Mouse (Mus musculus): ENCODE results near the gene Bckdha.
A peak's percentile ranks its signal among the peaks of the same experiment; 100 is the strongest.

The Bckdha gene

GRCm38 (mm10) chr7:25681341-25682231, 22.8 kb upstream of the Bckdha start:
- no peak for DNase-seq (ENCODE audit: low read depth, low spot score)

DNA sequence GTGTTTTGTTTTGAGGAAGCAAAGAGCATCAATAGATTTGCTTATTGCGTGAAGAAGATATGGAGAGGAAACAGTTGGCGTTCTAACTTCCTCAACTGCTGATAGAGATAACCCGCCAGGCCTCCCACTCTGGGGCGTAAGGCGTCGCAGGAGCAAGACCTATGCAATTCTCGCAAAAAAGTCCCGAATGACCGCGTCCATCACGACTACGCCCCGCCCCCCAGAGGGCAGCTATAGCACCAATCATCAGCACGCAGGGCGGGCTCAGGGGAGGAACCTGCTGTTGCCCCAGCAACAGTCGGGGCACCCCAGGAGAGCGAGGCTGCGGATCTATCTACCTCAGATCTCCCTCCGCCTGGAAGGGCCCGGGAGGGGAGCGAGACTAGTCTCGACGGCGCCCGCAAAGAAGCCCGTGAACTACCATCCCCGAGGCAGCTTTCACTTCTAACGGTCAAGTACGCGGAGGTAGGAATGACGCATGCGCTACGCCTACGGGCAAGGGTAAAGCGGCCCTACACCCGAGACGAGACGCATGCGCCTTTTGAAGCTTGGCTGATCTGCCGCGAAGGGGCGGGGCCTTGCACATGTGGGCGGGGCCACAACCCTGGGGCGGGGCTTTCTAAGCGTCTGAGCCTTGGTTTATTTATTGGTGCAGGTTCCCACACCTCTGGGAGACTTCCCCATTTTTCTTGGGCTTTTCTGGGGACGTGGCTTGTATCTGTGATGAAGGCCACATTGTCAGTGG, 21.9 kb upstream of the Bckdha start, which contains the start of gene B9d2:
B9d2 (plus strand) TSS at position 267 of the 745 bp plus-strand sequence.
- DNase-seq (ENCODE audit: low read depth, low spot score) = peak; percentile 92

DNA sequence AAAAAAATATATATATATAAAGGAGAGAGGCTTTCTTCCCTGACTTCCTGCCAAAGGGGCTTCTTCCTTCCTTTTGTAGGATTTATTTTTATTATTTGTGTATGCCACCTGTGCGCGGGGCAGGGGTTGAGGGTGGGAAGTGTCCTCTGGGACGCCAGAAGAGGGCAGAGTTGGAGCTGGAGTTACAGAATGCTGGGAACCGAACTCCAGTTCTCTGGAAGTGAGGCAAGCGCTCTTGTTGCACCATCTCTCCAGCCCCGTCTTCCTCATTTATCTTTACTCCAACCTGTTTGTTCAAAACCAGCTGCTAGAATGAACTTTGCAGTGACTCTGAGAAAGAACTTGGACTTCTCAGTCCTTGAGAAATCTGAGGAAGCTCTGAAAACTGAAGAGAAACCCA, 21.2 kb upstream of the Bckdha start:
- no peak for DNase-seq (ENCODE audit: low read depth, low spot score)

GRCm38 (mm10) chr7:25677013-25677412, 18.2 kb upstream of the Bckdha start:
- DNase-seq (ENCODE audit: low read depth, low spot score) = no peak

GRCm38 (mm10) chr7:25676085-25676781, 17.5 kb upstream of the Bckdha start:
- no peak for DNase-seq (ENCODE audit: low read depth, low spot score)

- no peak for DNase-seq (ENCODE audit: low read depth, low spot score)
These were observed 16.6 kb upstream of the Bckdha start for GRCm38 (mm10) chr7:25675405-25675804.

DNA sequence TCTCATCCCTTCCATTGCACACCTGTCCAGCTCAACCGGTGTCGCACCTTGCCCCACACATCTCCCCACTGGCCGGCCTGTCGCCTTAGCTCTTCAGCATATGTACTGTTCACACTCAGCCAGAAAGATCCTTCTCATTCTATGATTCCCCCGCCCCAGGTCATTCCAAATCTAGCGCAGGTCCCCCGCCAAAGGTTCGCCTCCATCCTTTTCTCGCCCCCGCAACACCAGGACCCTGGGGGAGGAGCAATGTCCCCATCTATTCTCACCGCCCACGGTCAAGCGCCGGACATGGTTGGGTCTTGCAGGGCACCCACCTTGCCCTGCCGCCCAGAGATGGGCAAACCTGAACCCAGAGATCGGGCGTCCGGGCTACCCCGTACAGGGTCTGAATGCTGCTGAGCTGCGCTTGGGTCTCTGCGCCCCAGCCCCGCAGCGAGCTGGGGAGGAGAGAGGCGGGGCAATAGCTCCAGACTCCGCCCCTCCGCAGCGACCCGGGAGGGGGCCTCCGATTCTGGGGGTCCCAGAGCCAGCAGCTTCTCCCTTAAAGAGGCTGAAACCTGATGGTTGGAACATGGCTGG, 16.0 kb upstream of the Bckdha start, which contains the start of gene Tmem91:
Tmem91 (minus strand) TSS at position 448 of the 582 bp plus-strand sequence.
- no peak for DNase-seq (ENCODE audit: low read depth, low spot score)

DNA sequence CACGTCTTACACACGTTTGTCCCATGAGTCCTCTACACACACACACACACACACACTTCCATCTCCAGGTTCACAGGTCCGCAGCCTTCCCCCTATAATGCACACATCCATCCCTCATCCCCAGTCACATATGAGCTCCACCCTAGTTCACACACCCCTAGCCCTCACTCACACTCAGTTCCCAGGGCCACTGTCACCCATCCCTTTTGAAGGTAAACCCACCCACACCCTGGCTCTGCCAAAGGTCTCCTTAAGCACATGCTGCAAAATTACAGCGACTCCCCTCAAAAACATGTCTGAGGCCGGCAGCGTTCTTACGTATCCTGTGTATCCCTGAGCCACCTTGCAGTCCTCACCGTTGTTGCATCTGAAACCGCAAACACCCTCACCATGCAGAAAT, 15.5 kb upstream of the Bckdha start:
- DNase-seq (ENCODE audit: low read depth, low spot score) = no peak

DNA sequence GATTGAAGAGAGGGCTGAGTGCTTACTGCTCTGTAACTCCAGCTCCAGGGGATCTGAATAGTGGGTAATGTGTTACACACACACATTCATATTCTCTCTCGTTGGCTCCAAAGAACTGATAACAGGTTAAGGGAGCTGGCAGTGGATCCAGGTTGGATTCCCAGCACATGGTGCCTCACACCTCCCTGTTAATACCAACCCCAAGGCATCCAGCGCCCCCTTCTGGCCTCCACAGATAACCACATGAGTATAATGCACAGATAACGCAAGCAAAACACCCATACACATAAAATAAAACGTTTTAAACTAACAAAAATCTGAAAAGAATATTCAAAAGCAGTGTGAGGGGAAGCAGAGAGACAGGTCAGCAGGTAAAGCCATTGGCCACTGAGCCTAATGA, 13.7 kb upstream of the Bckdha start:
- no peak for DNase-seq (ENCODE audit: low read depth, low spot score)

- DNase-seq (ENCODE audit: low read depth, low spot score) = no peak
These were observed 12.9 kb upstream of the Bckdha start for GRCm38 (mm10) chr7:25671686-25672085.

DNA sequence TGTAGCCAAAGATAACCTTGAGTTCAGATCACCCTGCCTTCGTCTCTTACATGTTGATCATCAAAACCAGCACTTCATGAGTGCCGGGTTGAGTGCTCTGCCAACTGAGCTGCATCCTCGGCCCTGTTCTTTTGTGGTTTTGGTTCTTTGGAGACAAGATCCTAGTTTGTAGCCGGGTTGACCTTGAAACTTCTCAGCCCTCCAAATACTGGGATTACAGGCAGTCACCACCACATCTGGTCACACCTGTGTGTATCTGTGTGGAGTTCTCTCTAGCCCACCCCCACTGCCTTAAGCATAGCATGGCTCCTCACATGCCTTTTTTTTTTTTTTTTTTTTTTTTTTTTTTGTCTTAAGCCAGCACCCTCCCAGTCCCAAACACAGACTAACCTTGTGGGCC, 11.3 kb upstream of the Bckdha start:
- no peak for DNase-seq (ENCODE audit: low read depth, low spot score)

GRCm38 (mm10) chr7:25669631-25670030, 10.8 kb upstream of the Bckdha start:
- no peak for DNase-seq (ENCODE audit: low read depth, low spot score)

- DNase-seq (ENCODE audit: low read depth, low spot score) = no peak
These were observed 10.4 kb upstream of the Bckdha start for GRCm38 (mm10) chr7:25669158-25669557.

- DNase-seq (ENCODE audit: low read depth, low spot score) = no peak
These were observed 7.6 kb upstream of the Bckdha start for GRCm38 (mm10) chr7:25666381-25666780.

- no peak for DNase-seq (ENCODE audit: low read depth, low spot score)
These were observed 996 bp downstream of the Bckdha start for GRCm38 (mm10) chr7:25657785-25658184.

- no peak for DNase-seq (ENCODE audit: low read depth, low spot score)
These were observed 3.0 kb downstream of the Bckdha start for GRCm38 (mm10) chr7:25655601-25656428.

- no peak for DNase-seq (ENCODE audit: low read depth, low spot score)
These were observed 6.5 kb downstream of the Bckdha start for GRCm38 (mm10) chr7:25652244-25652759.

DNA sequence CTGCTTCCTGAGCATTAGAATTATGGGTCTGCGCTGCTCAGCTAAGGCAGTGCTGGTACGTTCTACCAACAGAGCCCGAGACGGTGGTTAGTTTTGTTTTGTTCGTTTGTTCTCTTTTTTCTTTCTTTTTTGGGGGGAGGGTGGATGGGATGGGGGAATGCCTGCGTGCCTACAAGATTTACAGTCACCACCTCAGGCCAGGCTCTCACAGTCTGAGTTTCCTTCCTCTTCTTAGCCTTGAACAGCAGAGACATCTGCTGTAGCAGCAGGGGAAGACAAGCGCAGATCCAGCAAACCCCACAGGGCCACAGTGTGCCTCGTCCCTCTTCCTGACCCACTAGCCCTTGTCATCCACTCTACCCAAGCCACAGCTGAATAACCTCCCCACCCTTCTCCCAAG, 7.5 kb downstream of the Bckdha start:
- DNase-seq (ENCODE audit: low read depth, low spot score) = no peak

- no peak for DNase-seq (ENCODE audit: low read depth, low spot score)
These were observed 8.9 kb downstream of the Bckdha start for GRCm38 (mm10) chr7:25649839-25650238.

DNA sequence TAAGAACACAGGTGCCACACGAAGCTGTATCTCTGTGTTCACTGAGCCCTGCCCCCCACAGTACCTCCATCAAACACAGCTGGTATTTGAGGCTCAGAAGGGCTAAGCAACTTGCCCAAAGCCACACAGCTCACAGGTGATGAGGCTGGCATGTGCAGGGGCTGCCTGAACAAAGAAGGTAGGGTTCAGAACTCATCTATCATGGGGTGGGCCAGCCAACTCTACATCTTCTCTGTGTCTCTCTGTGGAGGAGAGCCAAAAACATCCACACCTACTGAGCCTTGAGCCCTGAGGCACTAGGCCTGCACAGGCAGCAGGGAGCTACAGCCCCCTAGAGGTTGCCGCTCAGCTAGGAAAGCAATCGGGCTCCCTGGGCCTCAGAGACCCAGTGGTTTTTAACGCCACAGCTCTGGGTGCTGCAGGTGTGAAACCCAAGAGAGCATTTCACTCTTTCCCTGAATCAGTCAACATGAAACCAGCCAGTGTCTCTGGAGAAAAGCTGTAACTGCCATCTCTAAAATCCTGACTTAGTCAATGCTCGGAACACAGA, 11.1 kb downstream of the Bckdha start:
- DNase-seq (ENCODE audit: low read depth, low spot score) = no peak

All from forelimb bud, embryonic 11.5 days (tissue).